Mouse (Mus musculus): Measurements from ENCODE around the gene Ckap2l. TPM values are rescaled to one million over a fixed set of nuclear protein-coding genes. Genes with fewer than 3 reads are reported as not detected.

Ckap2l gene
- total RNA-seq, 2 experiments from 2014 or later: 0.59 to 0.63 TPM

DNA sequence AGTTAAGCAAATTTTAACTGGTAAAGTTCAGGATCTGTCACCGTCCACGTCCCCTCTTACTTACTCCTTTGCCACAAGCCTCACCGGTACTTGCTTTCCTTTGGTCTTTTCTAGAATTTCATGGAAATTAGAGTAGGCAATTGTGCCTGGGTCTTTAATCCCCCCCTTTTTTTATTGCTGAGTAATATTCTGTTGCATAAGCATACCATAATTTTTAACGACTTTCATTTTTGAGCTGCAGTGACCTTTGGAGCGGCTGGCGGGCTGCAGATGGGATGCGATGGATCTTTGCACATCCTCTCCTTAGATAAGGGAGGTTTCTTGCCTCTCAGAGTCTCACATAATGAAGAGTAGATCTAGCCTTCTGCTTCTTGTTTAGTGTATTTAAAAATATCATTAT, 67.7 kb downstream of the Ckap2l start:
- DNase-seq (ENCODE audit: extremely low spot score in 1 of 2, low spot score in 2 of 2): no peak
- TF ChIP-seq CTCF (IDR thresholded peaks at IDR 0.05): no peak
- H3K4me3 ChIP-seq: no peak overlapping the region
- intact Hi-C loops (cut with DNase I): no loop called here
- no peak overlapping the region for H3K27ac ChIP-seq

DNA sequence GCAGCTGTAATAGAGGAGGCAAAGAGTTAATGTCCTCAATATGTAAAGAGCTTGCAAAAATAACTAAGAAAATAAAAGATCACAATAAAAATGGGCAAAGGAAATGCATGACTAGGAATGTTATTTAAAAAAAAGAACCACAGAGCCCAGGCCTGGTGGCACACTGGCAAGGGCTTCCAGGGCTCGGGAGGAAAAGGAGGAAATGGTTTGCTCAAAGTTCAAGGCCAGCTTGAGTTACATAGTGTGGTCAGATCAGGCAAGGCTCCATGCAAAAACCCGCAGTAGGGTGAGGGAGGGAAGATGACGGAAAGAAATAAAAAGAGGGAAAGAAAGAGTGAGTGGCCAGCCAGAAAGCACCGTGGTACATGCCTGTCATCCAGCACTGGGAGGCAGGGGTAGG, 68.4 kb downstream of the Ckap2l start:
- Histone ChIP-seq H3K27ac (no peak overlapping the region), H3K4me3 (no peak overlapping the region)
- no peak for TF ChIP-seq CTCF (IDR thresholded peaks at IDR 0.05)
- no peak for DNase-seq (ENCODE audit: extremely low spot score in 1 of 2, low spot score in 2 of 2)
- intact Hi-C loops (cut with DNase I): no loop called here

DNA sequence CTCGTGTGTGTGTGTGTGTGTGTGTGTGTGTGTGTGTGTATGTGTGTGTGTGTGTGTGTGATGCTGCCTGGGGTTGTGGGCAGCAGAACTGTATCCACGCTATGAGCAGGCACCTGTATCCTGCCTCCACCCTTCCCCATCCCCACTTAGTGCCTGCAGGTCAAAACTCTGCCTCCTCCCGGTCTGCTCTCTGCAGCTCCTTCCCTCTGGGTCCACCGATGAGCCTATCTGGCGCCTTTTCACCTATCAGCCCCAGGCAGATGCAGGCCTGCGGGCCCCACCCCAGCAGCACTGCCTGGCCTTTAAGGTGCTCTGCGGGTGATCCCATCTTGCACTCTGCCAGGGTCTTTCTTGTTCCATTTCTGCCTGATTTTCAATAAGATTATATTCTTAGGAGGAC, 69.3 kb downstream of the Ckap2l start:
- H3K4me3 ChIP-seq: no peak overlapping the region
- H3K27ac ChIP-seq: no peak overlapping the region
- no peak for TF ChIP-seq CTCF (IDR thresholded peaks at IDR 0.05)
- no peak for DNase-seq (ENCODE audit: extremely low spot score in 1 of 2, low spot score in 2 of 2)
- intact Hi-C loops (cut with DNase I): no loop called here

DNA sequence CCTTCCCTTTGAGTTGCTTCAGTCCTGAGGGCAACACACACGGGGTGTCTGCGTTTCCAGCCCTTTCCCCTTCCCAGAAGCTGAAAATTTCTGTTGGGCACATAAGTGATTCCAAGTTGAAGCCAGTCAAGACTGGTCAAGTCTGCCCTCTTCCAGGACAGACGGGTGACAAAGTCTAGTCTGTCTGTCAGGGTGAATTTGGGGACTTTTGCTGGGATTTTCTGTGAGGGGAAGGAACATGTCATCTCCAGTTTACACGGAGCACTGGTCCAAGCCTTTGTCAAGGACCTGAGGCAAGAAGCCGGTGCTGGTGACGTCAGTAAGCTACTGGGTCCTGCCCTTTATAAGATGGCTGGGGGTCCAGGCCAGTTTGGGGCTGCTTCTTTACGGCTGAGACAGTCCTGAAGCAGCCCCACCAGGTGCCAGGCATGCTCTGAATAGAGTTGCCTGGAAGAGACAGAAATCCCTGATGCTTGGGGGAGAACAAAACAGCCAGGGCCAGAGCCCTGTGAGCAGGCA, 69.9 kb downstream of the Ckap2l start:
- Histone ChIP-seq H3K4me3 (no peak overlapping the region), H3K27ac (no peak overlapping the region)
- DNase-seq (ENCODE audit: extremely low spot score in 1 of 2, low spot score in 2 of 2): no peak
- intact Hi-C loops (cut with DNase I): no loop called here
- no peak for TF ChIP-seq CTCF (IDR thresholded peaks at IDR 0.05)

DNA sequence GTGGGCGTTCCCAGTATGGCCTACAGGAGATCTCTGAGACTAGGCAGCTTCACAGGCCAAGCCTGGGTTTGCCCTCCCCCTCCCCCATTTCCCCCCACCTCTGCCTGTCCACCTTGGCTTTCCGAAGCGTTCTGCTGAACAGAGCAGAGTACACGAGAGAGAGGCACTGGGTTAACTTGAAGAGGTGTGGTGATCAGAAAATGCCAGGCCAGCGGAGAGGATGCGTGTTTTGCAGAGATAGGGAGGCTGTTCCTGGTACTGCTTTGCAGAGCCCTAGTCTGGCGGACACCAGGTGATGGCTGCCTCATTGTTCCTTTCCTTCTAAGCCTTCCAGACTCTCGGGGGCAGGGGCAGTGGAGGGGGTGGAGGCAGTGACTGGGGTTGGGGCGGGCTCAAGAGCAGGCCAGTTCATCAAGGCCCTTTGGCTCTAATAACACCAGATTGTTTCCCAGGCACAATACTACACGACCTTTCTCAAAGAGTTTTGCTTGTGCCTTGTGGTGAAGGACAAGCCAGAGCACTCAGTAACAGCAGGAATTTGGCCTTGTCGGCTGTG, 70.6 kb downstream of the Ckap2l start:
- intact Hi-C loops (cut with DNase I): no loop called here
- H3K27ac ChIP-seq: no peak overlapping the region
- TF ChIP-seq CTCF (IDR thresholded peaks at IDR 0.05): no peak
- no peak overlapping the region for H3K4me3 ChIP-seq
- no peak for DNase-seq (ENCODE audit: extremely low spot score in 1 of 2, low spot score in 2 of 2)

DNA sequence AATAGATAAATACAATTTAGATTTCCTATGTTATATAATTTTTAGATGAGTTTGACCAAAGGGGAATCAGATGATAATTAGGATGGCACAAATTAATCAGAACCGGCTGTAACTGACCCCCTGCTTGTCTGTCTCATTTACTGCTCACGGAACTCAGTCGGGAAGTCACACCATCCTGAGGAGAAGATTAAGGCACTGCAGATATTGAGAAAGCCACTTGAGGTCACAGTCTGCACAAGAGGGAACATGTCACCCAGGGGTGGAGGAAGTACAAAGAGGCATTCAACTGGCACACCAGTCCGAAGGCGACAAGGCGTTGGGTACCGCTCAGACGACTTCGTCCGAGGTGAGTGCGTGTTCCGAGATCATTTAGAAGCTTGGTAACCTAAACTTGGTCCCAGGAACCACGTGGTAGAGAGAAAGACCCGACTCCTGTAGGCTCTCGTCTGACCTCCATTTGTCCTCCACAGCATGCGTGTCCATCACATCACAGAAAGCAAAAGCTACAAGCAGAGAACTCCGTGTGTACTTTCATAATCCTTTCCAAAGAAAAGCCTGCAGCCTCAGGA, 71.7 kb downstream of the Ckap2l start:
- no peak for TF ChIP-seq CTCF (IDR thresholded peaks at IDR 0.05)
- no peak for DNase-seq (ENCODE audit: extremely low spot score in 1 of 2, low spot score in 2 of 2)
- Histone ChIP-seq H3K27ac (no peak overlapping the region), H3K4me3 (no peak overlapping the region)
- intact Hi-C loops (cut with DNase I): no loop called here

DNA sequence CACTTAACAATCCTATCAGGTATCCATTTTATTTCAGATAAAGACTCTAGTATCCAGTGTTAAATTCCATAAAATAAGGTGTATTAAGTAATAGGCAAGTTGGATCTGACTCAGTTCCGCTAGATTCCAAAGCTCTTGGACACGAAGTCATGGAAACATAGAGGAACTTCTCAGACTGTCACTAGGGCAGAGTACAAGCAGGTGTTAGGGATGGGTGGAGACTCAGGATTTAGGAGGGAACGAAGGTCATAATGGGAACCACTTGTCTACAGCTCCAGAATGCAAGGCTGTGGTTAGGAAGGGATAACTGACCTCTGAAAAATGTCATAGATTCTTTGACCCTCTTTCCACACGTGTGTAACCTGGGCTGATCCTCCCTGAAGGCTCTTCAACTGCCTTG, 72.8 kb downstream of the Ckap2l start:
- intact Hi-C loops (cut with DNase I): no loop called here
- Histone ChIP-seq H3K27ac (no peak overlapping the region), H3K4me3 (no peak overlapping the region)
- DNase-seq (ENCODE audit: extremely low spot score in 1 of 2, low spot score in 2 of 2): no peak
- TF ChIP-seq CTCF (IDR thresholded peaks at IDR 0.05): no peak

DNA sequence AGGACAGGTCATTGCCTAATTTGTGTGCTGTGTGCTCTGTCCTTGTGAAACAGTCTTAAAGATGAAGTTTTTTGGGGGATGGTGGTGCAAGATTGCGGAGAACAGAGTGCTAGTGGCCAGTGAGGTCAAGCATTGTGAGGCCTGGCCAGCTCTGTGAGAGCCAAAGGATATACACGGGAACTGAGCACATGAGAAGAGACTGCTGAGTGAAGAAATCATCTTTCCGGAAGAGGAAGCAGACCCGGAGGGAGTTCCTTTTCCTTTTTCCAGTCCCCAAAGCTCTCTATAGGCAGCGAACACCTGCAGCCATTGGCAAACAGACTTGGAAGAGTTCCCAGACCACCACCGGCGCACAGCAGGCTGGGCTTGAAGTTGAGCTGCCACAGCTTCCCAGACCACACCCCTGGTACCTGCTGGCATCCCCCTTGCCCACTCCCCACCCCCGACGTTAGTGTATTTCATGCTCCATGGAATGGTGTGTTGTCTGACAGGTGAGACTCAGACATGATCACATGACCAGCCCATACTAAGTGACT, 75.8 kb downstream of the Ckap2l start:
- TF ChIP-seq CTCF (IDR thresholded peaks at IDR 0.05): no peak
- intact Hi-C loops (cut with DNase I): no loop called here
- H3K27ac ChIP-seq: no peak overlapping the region
- DNase-seq (ENCODE audit: extremely low spot score in 1 of 2, low spot score in 2 of 2): no peak
- no peak overlapping the region for H3K4me3 ChIP-seq

DNA sequence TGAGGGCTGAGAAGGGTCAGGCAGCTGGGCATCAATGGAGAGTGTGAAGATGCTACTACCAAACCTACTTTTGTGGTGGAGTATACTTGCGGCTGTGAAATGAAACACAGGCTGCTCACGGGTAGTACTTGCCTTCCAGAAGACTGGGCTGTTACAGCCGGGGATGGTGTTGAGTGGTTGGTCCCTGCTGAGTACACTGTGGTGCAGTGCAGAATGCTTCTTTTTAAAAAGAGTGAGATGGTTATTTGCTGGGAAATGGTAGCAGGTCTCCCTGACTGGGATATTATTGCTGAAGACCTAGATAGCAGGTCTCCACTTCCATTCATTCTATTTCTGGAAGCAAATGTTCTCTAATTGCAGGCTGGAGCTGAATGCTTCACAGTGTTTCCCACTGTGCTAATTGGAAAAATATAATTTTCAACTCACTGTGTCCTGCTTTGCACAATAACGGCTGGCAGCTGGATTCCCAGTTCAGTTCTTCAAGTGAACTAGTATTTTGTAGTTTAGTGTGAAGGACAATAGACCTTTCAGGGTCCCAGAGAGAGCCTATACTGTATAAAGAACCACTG, 78.4 kb downstream of the Ckap2l start:
- TF ChIP-seq CTCF (IDR thresholded peaks at IDR 0.05): no peak
- no peak for DNase-seq (ENCODE audit: extremely low spot score in 1 of 2, low spot score in 2 of 2)
- intact Hi-C loops (cut with DNase I): no loop called here
- Histone ChIP-seq H3K27ac (no peak overlapping the region), H3K4me3 (no peak overlapping the region)

Other genes with a start within 250 kb of the Ckap2l start
- gene Vinac1, start 249.0 kb downstream of the Ckap2l start, total RNA-seq (2021): under 1 TPM in 1 of 2 experiments, not detected in 1; 0.25 TPM
- 10 to 100 TPM; 64.0 to 70.2 TPM for gene Ttl, start 231.3 kb downstream of the Ckap2l start, total RNA-seq (2021)
- 10 to 100 TPM; 23.5 to 27.7 TPM for gene Polr1b, start 196.2 kb downstream of the Ckap2l start, total RNA-seq (2021)
- 10 to 100 TPM; 10.2 to 12.2 TPM for gene Chchd5, start 167.5 kb downstream of the Ckap2l start, total RNA-seq (2021)
- 100 to 1,000 TPM; 161 to 164 TPM for gene Slc20a1, start 98.4 kb downstream of the Ckap2l start, total RNA-seq (2021)
- under 1 TPM; 0.44 to 0.50 TPM for gene Il1a, start 12.8 kb upstream of the Ckap2l start, total RNA-seq (2021)
- gene Il1b, start 73.9 kb upstream of the Ckap2l start, total RNA-seq (2021): 1 to 10 TPM in 1 of 2 experiments, under 1 TPM in 1; 0.42 to 1.1 TPM
- 1 to 10 TPM in 1 of 2 experiments, under 1 TPM in 1; 0.47 to 1.3 TPM for gene F830045P16Rik, start 239.4 kb upstream of the Ckap2l start, total RNA-seq (2021)